Mouse (Mus musculus): Measurements from ENCODE around the gene AC134908.4.

The AC134908.4 gene

DNA sequence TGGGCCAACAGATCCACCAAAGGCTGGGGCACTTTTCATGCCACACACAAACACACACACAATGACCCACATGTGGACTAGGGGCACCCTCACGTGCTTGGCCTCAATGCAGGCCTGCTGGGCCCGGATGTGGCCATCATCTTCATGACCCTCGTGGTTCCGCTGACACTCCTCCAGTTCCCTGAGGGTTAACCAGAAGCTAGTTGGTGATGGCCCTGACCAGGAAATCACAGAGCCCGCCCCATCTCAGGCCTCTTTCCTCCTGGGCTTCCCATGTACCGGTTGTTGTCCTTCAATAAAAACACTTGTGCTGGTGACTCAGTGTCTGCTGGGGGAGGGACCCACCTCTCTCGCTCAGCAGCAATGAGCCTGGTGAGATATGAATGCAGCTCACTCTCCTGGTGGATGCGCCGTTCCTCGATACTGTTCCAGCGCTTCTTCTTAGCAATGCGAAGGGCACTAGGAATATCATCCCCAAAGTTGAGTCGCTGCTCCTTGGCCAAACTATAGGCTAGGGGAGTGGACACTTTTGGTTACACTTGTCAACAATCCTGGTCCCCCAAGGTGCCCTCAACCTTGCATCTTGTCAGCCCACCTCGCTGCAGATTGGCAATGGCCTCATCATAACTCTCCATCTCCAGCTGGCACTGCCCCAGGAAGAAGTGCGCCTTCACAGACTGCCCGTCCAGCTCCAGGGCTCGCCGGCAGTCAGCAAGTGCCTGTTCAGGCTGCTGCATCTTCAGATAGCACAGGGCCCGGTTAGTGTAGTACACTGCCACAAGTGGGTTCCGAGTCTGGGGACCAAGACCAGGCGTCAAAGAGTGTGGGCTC lies 36.2 kb upstream of the AC134908.4 start:
- no peak for DNase-seq (ENCODE audit: low spot score)

DNA sequence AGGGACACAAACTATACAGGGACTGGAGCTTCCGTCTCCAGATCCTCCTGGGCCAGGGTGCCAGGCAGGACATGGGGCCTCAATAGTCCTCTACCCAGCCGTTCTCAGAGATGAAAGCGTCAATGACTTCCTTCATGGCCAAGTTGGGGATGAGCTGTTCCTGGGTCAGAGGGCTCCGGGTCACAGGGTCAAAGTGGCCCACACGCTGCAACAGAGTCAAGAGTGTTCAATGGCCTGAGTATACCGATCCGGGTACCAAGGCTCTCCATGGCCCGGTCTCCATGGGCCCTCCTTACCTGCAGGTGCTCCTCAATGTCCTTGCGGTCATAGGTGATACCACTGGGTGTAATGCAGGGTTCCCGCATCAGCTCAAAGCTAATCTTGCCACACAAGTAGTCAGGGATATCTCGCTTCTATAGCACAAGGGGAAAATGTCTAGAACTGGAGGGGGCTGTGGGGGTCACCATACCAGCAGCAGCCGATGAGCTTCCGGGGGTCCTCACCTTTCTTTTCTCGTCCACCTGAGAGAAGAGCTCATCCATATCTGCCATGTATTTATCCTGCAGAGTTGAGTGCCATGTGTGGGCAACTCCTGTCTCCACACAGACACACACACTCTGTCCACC lies 35.5 kb upstream of the AC134908.4 start:
- DNase-seq (ENCODE audit: low spot score) = no peak

GRCm38 (mm10) chr17:25830200-25830753 lies 34.8 kb upstream of the AC134908.4 start:
- no peak for DNase-seq (ENCODE audit: low spot score)

- DNase-seq (ENCODE audit: low spot score) = no peak
Measured at GRCm38 (mm10) chr17:25829558-25830017, 34.1 kb upstream of the AC134908.4 start.

- peak; percentile 84 for DNase-seq (ENCODE audit: low spot score)
Measured at GRCm38 (mm10) chr17:25828712-25829557, 33.5 kb upstream of the AC134908.4 start, which contains the start of gene Jmjd8. Jmjd8 (plus strand) TSS chr17:25828867.

DNA sequence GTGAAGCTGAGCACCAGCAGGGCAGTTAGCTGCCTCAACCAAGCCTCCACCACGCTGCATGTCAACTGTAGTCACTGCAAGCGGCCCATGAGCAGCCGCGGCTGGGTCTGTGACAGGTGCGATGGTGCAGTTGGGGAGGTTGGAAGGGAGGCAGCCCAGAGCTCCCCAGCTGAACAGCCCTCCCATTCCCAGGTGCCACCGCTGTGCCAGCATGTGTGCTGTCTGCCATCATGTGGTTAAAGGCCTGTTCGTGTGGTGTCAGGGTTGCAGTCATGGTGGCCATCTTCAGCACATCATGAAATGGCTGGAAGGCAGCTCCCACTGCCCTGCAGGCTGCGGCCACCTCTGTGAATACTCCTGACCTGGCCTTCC lies 32.8 kb upstream of the AC134908.4 start:
- no peak for DNase-seq (ENCODE audit: low spot score)

DNA sequence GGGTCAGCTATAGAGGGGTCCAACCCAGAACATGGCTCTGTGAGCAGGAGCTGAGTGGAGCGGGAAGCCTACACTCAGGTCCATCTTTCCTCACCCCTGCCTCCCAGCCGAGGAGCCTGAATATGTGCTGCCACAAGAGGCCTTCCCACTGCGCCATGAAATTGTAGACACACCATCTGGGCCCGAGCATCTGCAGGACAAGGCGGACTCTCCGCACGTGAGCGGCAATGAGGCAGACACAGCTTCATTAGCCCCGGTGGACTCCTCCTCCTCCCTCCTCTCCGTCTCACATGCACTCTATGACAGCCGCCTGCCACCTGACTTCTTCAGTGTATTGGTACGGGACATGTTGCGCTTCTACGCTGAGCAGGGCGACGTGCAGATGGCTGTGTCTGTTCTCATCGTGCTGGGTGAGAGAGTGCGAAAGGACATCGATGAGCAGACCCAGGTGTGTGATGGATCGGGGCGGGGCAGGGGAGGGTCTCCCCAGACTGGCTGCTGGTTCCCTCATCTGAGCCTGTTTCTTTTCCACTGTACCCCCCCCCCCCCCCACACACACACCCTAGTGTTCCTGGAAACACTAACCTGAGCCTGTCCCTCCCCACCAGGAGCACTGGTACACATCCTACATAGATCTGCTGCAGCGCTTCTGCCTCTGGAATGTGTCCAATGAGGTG lies 32.2 kb upstream of the AC134908.4 start:
- no peak for DNase-seq (ENCODE audit: low spot score)

DNA sequence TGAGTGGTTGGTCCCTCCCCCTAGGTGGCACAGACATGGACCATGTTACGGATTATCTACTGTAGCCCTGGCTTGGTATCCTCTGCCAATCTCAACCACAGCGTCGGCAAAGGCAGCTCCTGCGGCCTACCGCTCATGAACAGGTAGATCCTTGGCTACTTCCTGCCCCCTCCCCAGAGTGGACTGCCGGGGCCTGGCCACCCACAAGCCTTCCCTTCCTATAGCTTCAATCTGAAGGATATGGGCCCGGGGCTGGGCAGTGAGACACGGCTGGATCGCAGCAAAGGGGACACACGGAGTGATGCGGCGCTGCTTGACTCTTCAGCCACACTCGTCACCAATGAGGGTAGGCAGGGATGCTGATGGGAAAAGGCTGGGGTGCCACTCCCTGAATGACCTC lies 31.6 kb upstream of the AC134908.4 start:
- no peak for DNase-seq (ENCODE audit: low spot score)

GRCm38 (mm10) chr17:25825984-25826570 lies 30.6 kb upstream of the AC134908.4 start:
- no peak for DNase-seq (ENCODE audit: low spot score)

GRCm38 (mm10) chr17:25825311-25825710 lies 29.9 kb upstream of the AC134908.4 start:
- DNase-seq (ENCODE audit: low spot score) = no peak

- no peak for DNase-seq (ENCODE audit: low spot score)
Measured at GRCm38 (mm10) chr17:25824362-25825142, 29.1 kb upstream of the AC134908.4 start.

GRCm38 (mm10) chr17:25823452-25823851 lies 28.0 kb upstream of the AC134908.4 start, which contains the start of gene Wdr24:
Wdr24 (plus strand) TSS chr17:25823627.
- peak; percentile 86 for DNase-seq (ENCODE audit: low spot score)

DNA sequence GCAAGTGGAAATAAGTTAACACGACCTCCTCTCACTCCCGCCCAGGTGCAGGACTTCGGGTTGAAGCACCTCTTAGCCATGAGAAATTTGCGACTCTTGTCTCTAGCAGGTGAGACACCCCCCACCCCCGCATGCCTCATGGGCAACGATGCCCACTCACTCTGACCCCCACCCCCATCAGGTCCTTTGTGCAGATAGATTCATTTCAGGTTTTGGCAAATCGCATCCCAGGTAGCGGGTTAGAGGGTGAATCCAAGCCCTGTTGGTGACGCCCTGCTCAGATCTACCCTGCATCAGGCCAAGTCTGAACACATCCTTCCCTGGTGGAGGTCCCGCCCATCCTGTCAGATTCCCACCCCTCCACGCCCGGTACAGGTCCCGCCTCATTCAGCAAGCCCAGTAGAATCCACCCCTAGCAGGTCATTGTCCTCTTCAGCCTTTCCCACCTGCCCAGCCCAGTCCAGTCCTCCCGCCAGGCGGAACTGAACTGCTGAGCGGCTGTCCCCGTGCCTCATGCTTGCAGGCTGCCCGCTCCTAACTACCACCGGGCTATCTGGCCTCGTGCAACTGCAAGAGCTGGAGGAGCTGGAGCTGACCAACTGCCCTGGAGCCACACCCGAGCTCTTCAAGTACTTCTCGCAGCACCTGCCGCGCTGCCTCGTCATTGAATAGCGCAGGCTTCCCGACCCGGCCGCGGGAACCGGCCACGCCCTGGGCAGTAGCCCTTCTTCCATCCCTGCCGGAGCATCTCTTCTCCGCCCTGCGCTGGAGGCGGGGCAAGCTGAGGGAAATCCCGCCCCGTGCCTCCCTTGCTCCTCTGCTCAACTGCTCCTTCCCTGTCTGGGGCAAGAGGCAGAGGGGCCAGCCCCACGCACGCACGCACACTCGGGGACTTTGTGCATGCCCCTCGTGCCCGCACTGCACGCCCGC lies 23.7 kb upstream of the AC134908.4 start:
- DNase-seq (ENCODE audit: low spot score) = no peak

DNA sequence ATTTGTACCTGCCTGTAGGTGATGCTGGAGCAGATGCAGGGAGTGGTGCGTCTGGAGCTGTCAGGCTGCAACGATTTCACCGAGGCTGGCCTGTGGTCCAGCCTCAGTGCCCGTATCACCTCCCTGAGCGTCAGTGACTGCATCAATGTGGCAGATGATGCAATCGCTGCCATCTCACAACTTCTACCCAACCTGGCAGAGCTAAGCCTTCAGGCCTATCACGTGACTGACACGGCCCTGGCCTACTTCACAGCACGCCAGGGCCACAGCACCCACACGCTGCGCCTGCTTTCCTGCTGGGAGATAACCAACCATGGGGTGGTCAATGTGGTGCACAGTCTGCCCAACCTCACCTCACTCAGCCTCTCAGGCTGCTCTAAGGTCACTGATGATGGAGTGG lies 22.2 kb upstream of the AC134908.4 start:
- DNase-seq (ENCODE audit: low spot score) = no peak

GRCm38 (mm10) chr17:25813471-25813870 lies 18.0 kb upstream of the AC134908.4 start:
- peak; percentile 81 for DNase-seq (ENCODE audit: low spot score)

DNA sequence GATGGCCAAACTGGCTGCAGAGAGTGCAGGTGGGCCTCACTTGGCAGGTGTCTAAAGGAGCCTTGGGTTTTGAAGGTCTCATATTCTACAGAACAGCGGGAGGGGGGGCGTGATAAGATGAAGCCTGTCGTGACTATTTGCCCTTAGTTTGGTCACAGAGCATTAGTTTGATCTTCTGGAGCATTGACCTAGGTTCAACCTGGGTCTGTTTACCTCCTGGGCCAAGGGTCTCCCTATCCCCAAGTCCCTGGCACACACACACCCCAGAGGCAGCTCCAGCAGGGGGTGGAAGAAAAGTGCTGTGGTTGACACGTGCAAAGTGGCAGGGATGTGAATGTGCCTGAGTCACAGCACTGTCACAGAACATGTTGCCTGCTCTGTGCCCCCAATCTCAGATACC lies 15.4 kb upstream of the AC134908.4 start:
- no peak for DNase-seq (ENCODE audit: low spot score)

DNA sequence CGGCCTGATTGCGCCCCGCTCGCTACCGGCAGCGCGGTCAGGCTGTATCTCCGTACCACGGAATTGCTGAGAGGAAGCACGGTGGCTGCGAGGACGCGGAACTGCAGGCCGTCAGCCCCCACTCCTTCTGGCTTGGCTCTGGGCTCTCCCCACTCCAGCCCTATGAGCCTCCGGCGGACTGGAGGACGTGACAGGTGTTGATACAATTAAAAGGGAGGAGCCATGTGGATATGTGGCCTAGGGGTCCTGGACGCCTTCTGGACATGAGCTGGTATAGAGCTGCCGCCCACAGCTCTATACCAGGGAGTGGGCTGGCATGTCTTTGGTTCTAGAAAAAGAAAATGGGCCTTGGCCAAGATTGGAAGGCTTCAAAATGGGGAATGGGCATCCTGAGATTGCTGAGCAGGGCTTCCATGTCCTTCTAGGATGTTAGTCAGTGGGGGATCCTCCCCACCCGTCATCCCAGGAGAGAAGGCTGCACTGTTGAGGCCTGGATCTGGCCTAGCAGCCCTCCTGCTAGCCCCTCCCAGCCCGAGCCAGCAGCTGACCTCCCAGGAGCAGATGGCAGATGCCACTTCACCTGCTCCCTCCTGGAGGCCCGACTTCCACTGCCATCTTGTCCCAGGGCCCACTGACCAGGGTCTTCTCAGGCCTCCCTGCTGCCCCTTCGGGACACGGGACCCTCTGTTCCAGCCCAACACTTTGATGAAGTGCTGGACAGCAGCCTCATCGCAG lies 14.3 kb upstream of the AC134908.4 start:
- no peak for DNase-seq (ENCODE audit: low spot score)

- peak; percentile 88 for DNase-seq (ENCODE audit: low spot score)
Measured at GRCm38 (mm10) chr17:25808789-25809605, 13.5 kb upstream of the AC134908.4 start, which contains the start of gene Fbxl16. Fbxl16 (plus strand) TSS chr17:25809085.

Measured in layer of hippocampus, adult 11-12 months (tissue).